Mouse (Mus musculus) stomach, embryonic 16.5 days (tissue): Measurements from ENCODE around the gene Sult2b1. TPM values are rescaled to one million over a fixed set of nuclear protein-coding genes. Genes with fewer than 3 reads are reported as not detected.

ENCODE experiments used
- ATAC-seq: fragments of 200-750 bp; cut with Nextera tagmentation; 2 replicates; pipeline ENCODE4 v1.8.0; 2017; ENCODE audit warnings: moderate number of reproducible peaks, moderate TSS enrichment; ENCODE audit not compliant: insufficient read depth, low FRiP score
- H3K27ac ChIP-seq: fragments of 300-500 bp; sonication (generic); 2 replicates; pipeline ENCODE4 v1.5.1; 2014; ENCODE audit warnings: low read length
- H3K27me3 ChIP-seq: fragments of 300-500 bp; sonication (generic); 2 replicates; pipeline ENCODE4 v1.6.1; 2014; ENCODE audit warnings: low read length, control low read depth, mixed read lengths; ENCODE audit not compliant: control insufficient read depth, insufficient read depth
- H3K36me3 ChIP-seq: fragments of 300-500 bp; sonication (generic); 2 replicates; pipeline ENCODE4 v1.6.1; 2014; ENCODE audit warnings: low read length; ENCODE audit not compliant: control insufficient read depth, insufficient read depth
- H3K4me1 ChIP-seq: fragments of 300-500 bp; sonication (generic); 2 replicates; pipeline ENCODE4 v1.6.1; 2014; ENCODE audit warnings: low read length, control low read depth, mixed read lengths; ENCODE audit not compliant: control insufficient read depth, insufficient read depth
- H3K4me2 ChIP-seq: fragments of 300-500 bp; sonication (generic); 2 replicates; pipeline ENCODE4 v1.6.1; 2014; ENCODE audit warnings: low read depth, low read length, mixed read lengths
- H3K4me3 ChIP-seq: fragments of 300-500 bp; sonication (generic); replicated peaks from 2 replicates; pipeline ENCODE4 v1.5.1; 2014; ENCODE audit warnings: mild to moderate bottlenecking, low read length
- H3K9ac ChIP-seq: fragments of 300-500 bp; sonication (generic); 2 replicates; pipeline ENCODE4 v1.6.1; 2014; ENCODE audit warnings: low read length
- H3K9me3 ChIP-seq: fragments of 300-500 bp; sonication (generic); replicated peaks from 2 replicates; pipeline ENCODE4 v1.6.1; 2016; ENCODE audit warnings: low read length, control low read depth; ENCODE audit not compliant: control insufficient read depth
- WGBS: fragments of 180-500 bp; shearing (Covaris S2); extraction: QIAGEN DNeasy Blood & Tissue Kit; methylation state at CpG from one replicate; pipeline ENCODE4 v1.1.7; 2014; 5-methylcytosine and 5-hydroxymethylcytosine counted together
- polyA plus RNA-seq: library from polyadenylated mRNA; unstranded; fragments of >200 nt; fragmentation: Nextera tagmentation; extraction: Ambion mirVana; gene quantifications from 2 replicates; pipeline ENCODE4 v1.2.1, GENCODE M21; 2015

The Sult2b1 gene
- polyA plus RNA-seq, 1 experiment from 2014 or later, result 32.7 TPM

DNA sequence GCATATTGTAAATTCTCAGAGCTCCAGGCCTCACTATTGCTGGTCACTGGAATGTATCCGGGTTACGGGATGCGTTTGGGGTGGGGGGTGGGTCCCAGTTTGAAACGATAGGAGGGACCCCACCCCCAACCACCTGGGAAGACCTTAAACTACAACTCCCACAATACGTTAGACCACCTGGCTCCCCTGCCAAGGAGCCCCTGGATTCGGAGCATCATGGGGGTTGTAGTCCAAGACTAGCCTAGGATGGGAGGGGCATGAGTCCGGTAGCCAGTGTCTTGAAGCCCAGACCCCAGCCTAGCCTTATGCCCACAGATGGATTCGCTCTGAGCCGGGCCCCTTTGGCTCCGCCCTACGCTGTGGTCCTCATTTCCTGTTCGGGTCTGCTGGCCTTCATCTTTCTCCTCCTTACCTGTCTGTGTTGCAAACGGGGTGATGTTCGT, 1.7 kb upstream of the Sult2b1 start:
- H3K9me3 ChIP-seq, result no peaks in the 10 kb centered on the region
- H3K4me2 ChIP-seq, result peak overlapping the region; percentile 78
- ATAC-seq, result peak; percentile 32; the same call in 1 of the 2 replicates
- peak overlapping the region; percentile 52 for H3K4me3 ChIP-seq
- H3K9ac ChIP-seq, result no peak overlapping the region
- 1% methylated on average over 14 of the region's 14 CpGs for WGBS
- H3K27ac ChIP-seq, result no peak overlapping the region
- H3K27me3 ChIP-seq, result peaks cover 7% of the 10 kb centered on the region; the same call in 1 of the 2 replicates
- 0 out of 2 replicates have a peak, but pooled peaks cover 4% of the 10 kb centered on the region for H3K36me3 ChIP-seq
- peaks cover 22% of the 10 kb centered on the region for H3K4me1 ChIP-seq

DNA sequence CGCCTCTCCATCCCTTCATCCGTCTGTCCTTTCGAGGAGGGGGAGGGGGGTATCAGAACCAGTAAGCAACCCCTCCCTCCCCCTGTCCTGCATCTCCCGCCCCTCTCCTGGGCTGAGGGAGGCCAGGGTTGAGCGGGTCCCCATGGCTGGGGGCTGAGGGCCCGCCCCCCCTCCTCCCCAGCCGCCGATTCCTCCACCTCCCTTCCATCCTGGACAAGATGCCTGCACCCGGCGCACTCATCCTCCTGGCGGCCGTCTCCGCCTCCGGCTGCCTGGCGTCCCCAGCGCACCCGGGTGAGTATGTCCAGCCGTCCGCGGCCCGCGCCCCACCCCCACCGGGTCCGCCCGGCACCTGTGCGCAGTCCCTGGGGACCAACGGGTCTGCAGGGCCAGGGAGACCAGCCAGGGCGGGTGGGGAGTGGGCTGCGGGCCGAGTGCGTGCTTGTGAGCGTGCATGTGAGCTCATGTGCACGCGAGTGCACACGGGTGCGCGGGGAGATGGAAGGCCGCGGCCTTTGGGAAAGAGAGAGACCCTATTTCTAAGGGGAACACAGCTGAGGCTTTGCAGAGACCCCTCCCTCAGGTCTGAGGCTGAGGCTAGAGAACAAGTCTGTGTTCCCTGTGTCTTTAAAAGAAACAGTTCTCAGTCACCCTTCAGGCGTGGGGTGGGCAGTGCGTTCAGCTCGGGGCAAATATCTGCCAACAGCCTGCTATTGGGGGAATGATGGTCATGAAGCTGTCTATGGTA, 1.1 kb upstream of the Sult2b1 start:
- Histone ChIP-seq H3K4me3 (peak overlapping the region; percentile 52), H3K9me3 (no peaks in the 10 kb centered on the region), H3K27ac (no peak overlapping the region), H3K36me3 (0 out of 2 replicates have a peak, but pooled peaks cover 4% of the 10 kb centered on the region), H3K9ac (peak overlapping the region; percentile 69), H3K4me1 (peaks cover 22% of the 10 kb centered on the region), H3K27me3 (peaks cover 7% of the 10 kb centered on the region; the same call in 1 of the 2 replicates), H3K4me2 (peak overlapping the region; percentile 78)
- under 1% methylated on average over 40 of the region's 42 CpGs for WGBS
- peak; percentile 12 for ATAC-seq

DNA sequence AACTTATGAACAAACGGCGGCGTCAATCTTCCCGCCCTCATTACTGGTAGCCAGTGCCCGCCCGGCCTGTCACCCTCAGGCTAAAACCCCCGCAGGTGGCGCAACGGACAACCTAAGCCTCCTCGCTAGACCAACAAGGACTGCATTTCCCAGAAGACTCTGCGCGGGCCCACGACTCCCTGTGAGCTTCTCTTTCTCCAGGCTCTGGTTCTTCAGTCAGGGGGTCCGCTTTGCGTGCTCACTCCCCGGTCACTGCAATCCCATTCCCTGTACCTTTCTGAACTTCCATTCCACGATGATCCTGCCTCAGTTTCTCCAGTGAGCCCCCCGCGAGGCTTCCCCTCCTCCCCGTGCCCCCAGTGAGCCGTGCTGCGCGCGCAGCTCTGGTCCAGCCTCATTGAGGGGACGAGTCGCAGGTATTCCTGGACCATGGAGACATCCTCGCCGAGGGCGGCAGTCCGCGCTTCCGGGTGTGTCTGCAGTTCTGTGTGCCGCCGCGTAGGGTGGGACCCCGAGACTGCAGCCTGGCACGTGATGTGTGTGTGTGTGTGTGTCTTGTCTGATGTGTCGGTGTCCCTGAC, 868 bp downstream of the Sult2b1 start, which contains the start of gene Lmtk3:
Gene Lmtk3 (plus strand): TSS at position 228 of the 581 bp plus-strand sequence.
- no peak within 1 kb of the TSS; the same call in 1 of the 2 replicates for H3K27ac ChIP-seq
- peak; percentile 64; the same call in 1 of the 2 replicates for ATAC-seq
- under 1% methylated on average over 38 of the region's 38 CpGs for WGBS

DNA sequence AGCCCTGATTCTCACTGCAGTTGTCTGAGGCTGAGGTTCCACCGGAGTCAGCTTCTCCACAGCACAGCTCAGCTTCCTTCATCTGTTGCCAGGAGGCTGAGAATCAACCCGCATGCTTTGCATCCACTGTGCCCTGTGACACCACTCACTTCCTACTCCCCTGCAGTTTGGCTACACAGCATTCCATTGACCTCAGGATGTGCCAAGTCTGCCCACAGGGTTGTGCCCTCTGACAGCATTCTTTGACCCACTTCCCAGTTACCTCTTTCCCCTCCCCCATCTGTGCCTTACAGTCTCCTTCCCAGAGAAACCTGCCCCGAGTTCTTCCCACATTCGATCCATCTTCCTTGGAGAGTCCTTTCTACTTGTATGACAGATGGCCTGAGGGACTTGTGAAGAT, 2.2 kb downstream of the Sult2b1 start:
- Histone ChIP-seq H3K4me3 (no peak overlapping the region), H3K4me2 (no peak overlapping the region), H3K9ac (no peak overlapping the region), H3K27ac (no peak overlapping the region), H3K36me3 (no peaks in the 10 kb centered on the region), H3K4me1 (peaks cover 22% of the 10 kb centered on the region), H3K27me3 (peaks cover 7% of the 10 kb centered on the region; the same call in 1 of the 2 replicates), H3K9me3 (no peaks in the 10 kb centered on the region)
- 68% methylated on average over 4 of the region's 4 CpGs for WGBS
- no peak for ATAC-seq

More for the DNA sequence above, 868 bp downstream of the Sult2b1 start, which contains the start of gene Lmtk3:
- peak within 1 kb of the TSS; percentile 89 for H3K4me2 ChIP-seq
- peak within 1 kb of the TSS; percentile 67 for H3K4me3 ChIP-seq
- no peaks in the 10 kb centered on the region for H3K36me3 ChIP-seq
- H3K27me3 ChIP-seq, result peaks cover 7% of the 10 kb centered on the region; the same call in 1 of the 2 replicates
- no peaks in the 10 kb centered on the region for H3K9me3 ChIP-seq
- peaks cover 22% of the 10 kb centered on the region for H3K4me1 ChIP-seq
- peak within 1 kb of the TSS; percentile 83 for H3K9ac ChIP-seq

DNA sequence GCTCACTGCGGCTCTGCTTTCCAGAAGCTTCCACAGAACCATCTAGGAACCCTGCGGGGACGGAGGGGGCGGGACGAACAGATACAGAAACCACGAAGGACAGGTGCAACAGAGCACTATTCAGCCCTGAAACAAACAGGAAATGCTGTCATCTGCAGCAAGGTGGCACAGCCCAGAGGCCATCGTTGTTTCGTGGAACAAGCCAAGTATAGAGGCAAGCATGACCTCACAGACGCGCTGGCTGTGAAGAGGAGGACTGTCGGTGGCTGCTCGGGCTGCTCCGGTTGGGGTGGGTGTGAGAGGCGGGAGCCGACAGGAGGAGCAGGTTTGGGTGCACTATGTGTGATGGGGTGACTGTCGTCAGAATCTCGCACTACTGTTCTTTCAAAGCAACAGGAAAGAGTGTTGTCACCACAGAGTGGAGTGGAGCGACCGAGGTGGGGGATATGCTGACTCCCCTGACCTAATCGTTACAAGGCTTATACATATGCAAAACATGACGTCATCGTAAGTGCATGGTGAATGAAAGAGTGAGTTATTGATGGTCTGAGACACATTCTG, 5.3 kb downstream of the Sult2b1 start:
- Histone ChIP-seq H3K4me1 (peaks cover 9% of the 10 kb centered on the region), H3K36me3 (no peaks in the 10 kb centered on the region), H3K27ac (no peak overlapping the region), H3K4me2 (0 out of 2 replicates have a peak overlapping the region, but pooled peaks have one; percentile 34), H3K9ac (peak overlapping the region; percentile 20), H3K4me3 (0 out of 2 replicates have a peak overlapping the region, but pooled peaks have one; percentile 11), H3K9me3 (no peaks in the 10 kb centered on the region), H3K27me3 (peaks cover 7% of the 10 kb centered on the region; the same call in 1 of the 2 replicates)
- ATAC-seq, result no peak
- 18% methylated on average over 22 of the region's 22 CpGs for WGBS

DNA sequence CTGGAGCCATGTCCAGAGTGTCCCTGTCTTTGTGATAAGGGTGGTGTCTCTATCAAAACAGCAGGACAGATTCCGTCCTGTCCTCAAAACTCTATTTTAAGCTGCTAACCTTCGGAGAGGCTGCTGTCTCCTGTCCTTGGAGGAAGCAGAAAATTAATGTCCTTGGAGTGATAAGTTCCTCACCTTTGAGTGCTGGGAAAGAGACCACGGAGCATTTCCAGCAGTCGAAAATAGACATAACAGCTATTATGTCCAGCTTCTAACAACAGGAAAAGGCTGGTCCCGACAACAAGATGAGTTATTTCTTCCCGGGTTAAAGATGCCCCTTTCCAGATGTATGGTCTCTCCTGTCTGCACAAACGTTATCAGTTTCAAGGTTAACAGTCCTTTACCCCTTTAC, 9.2 kb downstream of the Sult2b1 start:
- no peaks in the 10 kb centered on the region for H3K36me3 ChIP-seq
- no peak overlapping the region for H3K4me2 ChIP-seq
- no peak overlapping the region for H3K9ac ChIP-seq
- H3K27ac ChIP-seq, result no peak overlapping the region
- ATAC-seq, result no peak
- 63% methylated on average over 7 of the region's 7 CpGs for WGBS
- H3K4me3 ChIP-seq, result no peak overlapping the region
- H3K27me3 ChIP-seq, result no peaks in the 10 kb centered on the region; the same call in 1 of the 2 replicates
- H3K4me1 ChIP-seq, result no peaks in the 10 kb centered on the region
- no peaks in the 10 kb centered on the region for H3K9me3 ChIP-seq

DNA sequence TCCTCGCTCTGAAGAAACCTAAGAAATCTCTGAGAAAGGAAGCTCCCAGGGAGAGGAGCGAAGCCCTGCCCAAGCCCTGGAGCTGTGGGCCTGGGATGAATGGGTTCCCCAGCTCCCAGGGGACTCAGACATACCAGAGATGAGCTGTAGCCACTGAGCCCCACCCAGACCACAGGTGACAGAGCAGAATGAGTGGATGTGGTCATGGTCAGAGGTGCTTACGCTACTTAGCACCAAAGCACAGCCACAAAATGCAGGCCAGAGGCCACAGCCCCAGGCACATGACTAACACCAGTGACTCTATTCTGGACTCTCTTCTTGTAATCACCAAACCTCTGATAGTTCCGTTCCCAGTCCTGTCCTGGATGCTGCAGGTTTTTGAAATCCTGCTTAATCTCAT, 13.4 kb downstream of the Sult2b1 start:
- Histone ChIP-seq H3K9me3 (no peaks in the 10 kb centered on the region), H3K36me3 (no peaks in the 10 kb centered on the region), H3K4me3 (no peak overlapping the region), H3K4me2 (no peak overlapping the region), H3K4me1 (no peaks in the 10 kb centered on the region), H3K27ac (0 out of 2 replicates have a peak overlapping the region, but pooled peaks have one; percentile 21), H3K27me3 (no peaks in the 10 kb centered on the region), H3K9ac (no peak overlapping the region)
- 72% methylated on average over 4 of the region's 4 CpGs for WGBS
- ATAC-seq, result no peak

DNA sequence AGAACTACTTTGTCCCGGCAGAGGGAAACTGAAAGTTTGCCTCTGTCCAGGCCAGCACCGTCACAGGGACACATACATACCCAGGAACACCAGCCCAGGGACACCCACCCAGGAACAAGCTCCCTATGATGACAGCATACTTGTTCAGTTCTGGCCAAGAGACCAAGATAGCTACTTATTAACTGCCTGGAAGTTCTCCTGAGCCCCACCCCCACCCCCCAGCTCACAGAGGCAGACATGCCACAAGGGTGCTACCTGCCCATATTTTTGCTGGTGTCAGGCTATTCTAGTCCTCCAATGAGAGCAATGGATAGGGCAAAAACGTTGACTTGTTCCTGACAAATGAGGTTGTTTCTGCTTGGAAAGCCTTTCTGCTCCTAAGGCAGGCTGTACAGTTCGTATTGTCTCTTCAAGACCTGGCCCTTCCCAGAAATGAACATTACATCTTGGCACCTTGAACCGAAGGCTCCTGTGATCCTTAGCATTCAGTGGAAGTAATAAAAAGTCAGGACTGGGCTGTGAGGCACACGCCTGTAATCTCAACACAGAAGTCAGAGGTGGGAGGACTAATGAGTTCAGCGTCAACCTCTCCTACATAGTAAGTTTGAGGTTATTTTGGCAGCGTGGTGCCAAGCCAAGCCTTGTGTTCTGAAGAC, 13.9 kb downstream of the Sult2b1 start:
- Histone ChIP-seq H3K27ac (0 out of 2 replicates have a peak overlapping the region, but pooled peaks have one; percentile 21), H3K36me3 (no peaks in the 10 kb centered on the region), H3K4me2 (no peak overlapping the region), H3K9me3 (no peaks in the 10 kb centered on the region), H3K27me3 (no peaks in the 10 kb centered on the region), H3K9ac (no peak overlapping the region), H3K4me3 (no peak overlapping the region), H3K4me1 (no peaks in the 10 kb centered on the region)
- ATAC-seq, result no peak; the same call in 1 of the 2 replicates
- 62% methylated on average over 8 of the region's 8 CpGs for WGBS
